15 mouse cellular contexts compared by ENCODE assay signal in genomic region chr9:92639200-92639897, GRCm38 (mm10).
A peak's percentile ranks its signal among the peaks of the same experiment; 100 is the strongest.
DNase-seq lines count a peak whose midpoint lies in the region; ATAC-seq and TF ChIP-seq lines count a peak whose summit lies in the region.
"Had no signal": no experiment of that assay in that cellular context is flagged by ENCODE, and none has a peak within 500 bp of the region (broad histone marks: within the 10 kb centered on the region; RNA-seq: fewer than 3 reads in every experiment).

No protein-coding gene starts in this region.

- no peaks in the 10 kb centered on the region for H3K4me1 ChIP-seq in hindbrain, postnatal 0 days (ENCODE audit: insufficient read depth, low read length)
- H3K4me1 ChIP-seq in hindbrain, embryonic 11.5 days (replicated peaks; ENCODE audit: control insufficient read depth, insufficient read depth, low read length) = no peaks in the 10 kb centered on the region
- H3K4me1 ChIP-seq: heart, embryonic 13.5 days; liver, embryonic 12.5 days had no signal

- no peak overlapping the region for H3K4me2 ChIP-seq in hindbrain, postnatal 0 days (ENCODE audit: low read depth, low read length)
- H3K4me2 ChIP-seq in hindbrain, embryonic 11.5 days (replicated peaks; ENCODE audit: low read depth, low read length) = no peak overlapping the region
- H3K4me2 ChIP-seq: embryonic facial prominence, embryonic 13.5 days; heart, embryonic 13.5 days; liver, embryonic 12.5 days had no signal

- intact Hi-C loops in left cerebral cortex, postnatal 25 days (cut with DNase I) = loop anchor here (5.0 kb wide), 1 partner anchor 238 kb away; no protein-coding TSS in a partner anchor

- peak; percentile 60 for DNase-seq in hindbrain, postnatal 0 days (ENCODE audit: low spot score)
- no peak for DNase-seq in hindbrain, embryonic 11.5 days (ENCODE audit: low spot score)
- DNase-seq in left cerebral cortex, postnatal 25 days (ENCODE audit: low spot score in 2 of 2) = peak; percentile 9 to 11
- no peak for DNase-seq in left cerebral cortex, adult 11 months (ENCODE audit: low spot score)
- peak; percentile 21 for DNase-seq in brain, embryonic 14.5 days (ENCODE audit: low read depth)
- peak; percentile 13 for DNase-seq in heart, postnatal 4 days
- DNase-seq in ovary, postnatal 36 days (ENCODE audit: low spot score) = no peak
- DNase-seq in cerebellum, adult 9-11 months = no peak
- DNase-seq: cerebellum, postnatal 25 days; thymus, adult 2 months had no signal

- H3K9me3 ChIP-seq in hindbrain, postnatal 0 days (ENCODE audit: low read length) = no peaks in the 10 kb centered on the region
- H3K9me3 ChIP-seq in hindbrain, embryonic 11.5 days (ENCODE audit: control insufficient read depth, low read length) = no peaks in the 10 kb centered on the region
- H3K9me3 ChIP-seq: heart, embryonic 13.5 days had no signal

- H3K27ac ChIP-seq in hindbrain, postnatal 0 days = no peak overlapping the region
- H3K27ac ChIP-seq in hindbrain, embryonic 11.5 days (ENCODE audit: low read depth, low read length) = no peak overlapping the region
- H3K27ac ChIP-seq: embryonic facial prominence, embryonic 13.5 days; heart, embryonic 13.5 days; liver, embryonic 12.5 days had no signal

- no peaks in the 10 kb centered on the region for H3K27me3 ChIP-seq in hindbrain, postnatal 0 days (ENCODE audit: insufficient read depth, low read length)
- H3K27me3 ChIP-seq in hindbrain, embryonic 11.5 days (ENCODE audit: control insufficient read depth, insufficient read depth, low read length) = no peaks in the 10 kb centered on the region
- H3K27me3 ChIP-seq: embryonic facial prominence, embryonic 13.5 days; heart, embryonic 13.5 days; liver, embryonic 12.5 days had no signal

- no peak for TF ChIP-seq POLR2A in brain, embryonic 14.5 days (IDR thresholded peaks at IDR 0.05; ENCODE audit: borderline replicate concordance, extremely low read depth, insufficient read depth, insufficient read length, poor library complexity, severe bottlenecking)

- TF ChIP-seq CTCF in hindbrain, postnatal 0 days (IDR thresholded peaks at IDR 0.05; ENCODE audit: low read depth) = peak; percentile 42
- TF ChIP-seq CTCF in brain, embryonic 14.5 days (IDR thresholded peaks at IDR 0.05; ENCODE audit: borderline replicate concordance, extremely low read depth, insufficient read depth, insufficient read length) = no peak

- no peak for ATAC-seq in hindbrain, postnatal 0 days
- ATAC-seq in hindbrain, embryonic 11.5 days (ENCODE audit: low FRiP score) = no peak
- ATAC-seq: forebrain, embryonic 16.5 days; inflammation-experienced regulatory T-cells, adult 6 months; liver, embryonic 12.5 days had no signal

- no peaks in the 10 kb centered on the region for H3K36me3 ChIP-seq in hindbrain, postnatal 0 days (ENCODE audit: insufficient read depth, low read length)
- no peaks in the 10 kb centered on the region for H3K36me3 ChIP-seq in hindbrain, embryonic 11.5 days (ENCODE audit: control insufficient read depth, insufficient read depth, low read length)
- H3K36me3 ChIP-seq: embryonic facial prominence, embryonic 13.5 days; heart, embryonic 13.5 days; liver, embryonic 12.5 days had no signal

- WGBS in hindbrain, postnatal 0 days = 80% methylated on average over 6 of the region's 6 CpGs
- WGBS in hindbrain, embryonic 11.5 days = 93% methylated on average over 6 of the region's 6 CpGs

- H3K4me3 ChIP-seq in hindbrain, postnatal 0 days (ENCODE audit: low read length) = no peak overlapping the region
- H3K4me3 ChIP-seq in hindbrain, embryonic 11.5 days (ENCODE audit: low read depth, low read length) = no peak overlapping the region
- H3K4me3 ChIP-seq: embryonic facial prominence, embryonic 13.5 days; heart, embryonic 13.5 days; liver, embryonic 12.5 days had no signal

- no peak overlapping the region for H3K9ac ChIP-seq in hindbrain, postnatal 0 days (replicated peaks; ENCODE audit: low read length)
- H3K9ac ChIP-seq in hindbrain, embryonic 11.5 days (ENCODE audit: low read depth, low read length) = no peak overlapping the region
- H3K9ac ChIP-seq: embryonic facial prominence, embryonic 13.5 days; heart, embryonic 13.5 days; liver, embryonic 12.5 days had no signal

Comparison
In these comparisons a context has a peak if more than half of its experiments do, and no peak if none do; other contexts are left out.
1. DNase-seq: peak in hindbrain, postnatal 0 days (single experiment), left cerebral cortex, postnatal 25 days (2 of 2), brain, embryonic 14.5 days (single experiment) and heart, postnatal 4 days (single experiment); none in hindbrain, embryonic 11.5 days (single experiment), left cerebral cortex, adult 11 months (single experiment), ovary, postnatal 36 days (single experiment) and cerebellum, adult 9-11 months (single experiment).